Mouse (Mus musculus) urinary bladder, postnatal 14 days (tissue): ENCODE results near the gene Cfap221.
A peak's percentile ranks its signal among the peaks of the same experiment; 100 is the strongest.

Experiments used
- DNase-seq: peaks from one replicate; pipeline ENCODE4 v3.0.0; 2021; ENCODE audit warnings: low spot score

The Cfap221 gene

GRCm38 (mm10) chr1:120006844-120007790 lies 10.1 kb upstream of the Cfap221 start, which contains the start of gene Sctr:
Sctr (plus strand) TSS chr1:120006894.
- no peak for DNase-seq

- DNase-seq = no peak
Measured at GRCm38 (mm10) chr1:119997644-119998043, 610 bp upstream of the Cfap221 start.

GRCm38 (mm10) chr1:119986555-119986954 lies 10.5 kb downstream of the Cfap221 start:
- DNase-seq = no peak

GRCm38 (mm10) chr1:119975141-119975540 lies 21.9 kb downstream of the Cfap221 start:
- DNase-seq = no peak

- no peak for DNase-seq
Measured at GRCm38 (mm10) chr1:119973117-119973516, 23.9 kb downstream of the Cfap221 start.

GRCm38 (mm10) chr1:119965804-119966514 lies 31.1 kb downstream of the Cfap221 start:
- peak; percentile 16 for DNase-seq

- no peak for DNase-seq
Measured at GRCm38 (mm10) chr1:119959920-119960319, 37.1 kb downstream of the Cfap221 start.

GRCm38 (mm10) chr1:119959464-119959863 lies 37.6 kb downstream of the Cfap221 start:
- no peak for DNase-seq

GRCm38 (mm10) chr1:119957716-119958222 lies 39.3 kb downstream of the Cfap221 start:
- DNase-seq = no peak

GRCm38 (mm10) chr1:119954680-119955079 lies 42.4 kb downstream of the Cfap221 start:
- no peak for DNase-seq

- no peak for DNase-seq
Measured at GRCm38 (mm10) chr1:119953456-119953855, 43.6 kb downstream of the Cfap221 start.

GRCm38 (mm10) chr1:119950086-119950485 lies 46.9 kb downstream of the Cfap221 start:
- no peak for DNase-seq

GRCm38 (mm10) chr1:119936861-119937260 lies 60.2 kb downstream of the Cfap221 start:
- no peak for DNase-seq

- no peak for DNase-seq
Measured at GRCm38 (mm10) chr1:119931421-119932150, 65.4 kb downstream of the Cfap221 start.

GRCm38 (mm10) chr1:119929715-119930114 lies 67.3 kb downstream of the Cfap221 start:
- no peak for DNase-seq

GRCm38 (mm10) chr1:119919299-119919698 lies 77.7 kb downstream of the Cfap221 start:
- peak; percentile 22 for DNase-seq

- no peak for DNase-seq
Measured at GRCm38 (mm10) chr1:119916823-119917371, 80.1 kb downstream of the Cfap221 start.

GRCm38 (mm10) chr1:119912953-119913814 lies 83.8 kb downstream of the Cfap221 start, which contains the start of gene Tmem177:
Tmem177 (minus strand) TSS chr1:119913208.
- peak; percentile 97 for DNase-seq

GRCm38 (mm10) chr1:119907206-119907748 lies 89.8 kb downstream of the Cfap221 start:
- DNase-seq = no peak

GRCm38 (mm10) chr1:119903231-119903620 lies 93.8 kb downstream of the Cfap221 start:
- DNase-seq = no peak
